Mouse (Mus musculus): Measurements from ENCODE around the gene Clp1. TPM values are rescaled to one million over a fixed set of nuclear protein-coding genes. Genes with fewer than 3 reads are reported as not detected.

Gene Clp1
- total and polyA plus RNA-seq, 2 experiments, result 10.9 to 12.6 TPM

DNA sequence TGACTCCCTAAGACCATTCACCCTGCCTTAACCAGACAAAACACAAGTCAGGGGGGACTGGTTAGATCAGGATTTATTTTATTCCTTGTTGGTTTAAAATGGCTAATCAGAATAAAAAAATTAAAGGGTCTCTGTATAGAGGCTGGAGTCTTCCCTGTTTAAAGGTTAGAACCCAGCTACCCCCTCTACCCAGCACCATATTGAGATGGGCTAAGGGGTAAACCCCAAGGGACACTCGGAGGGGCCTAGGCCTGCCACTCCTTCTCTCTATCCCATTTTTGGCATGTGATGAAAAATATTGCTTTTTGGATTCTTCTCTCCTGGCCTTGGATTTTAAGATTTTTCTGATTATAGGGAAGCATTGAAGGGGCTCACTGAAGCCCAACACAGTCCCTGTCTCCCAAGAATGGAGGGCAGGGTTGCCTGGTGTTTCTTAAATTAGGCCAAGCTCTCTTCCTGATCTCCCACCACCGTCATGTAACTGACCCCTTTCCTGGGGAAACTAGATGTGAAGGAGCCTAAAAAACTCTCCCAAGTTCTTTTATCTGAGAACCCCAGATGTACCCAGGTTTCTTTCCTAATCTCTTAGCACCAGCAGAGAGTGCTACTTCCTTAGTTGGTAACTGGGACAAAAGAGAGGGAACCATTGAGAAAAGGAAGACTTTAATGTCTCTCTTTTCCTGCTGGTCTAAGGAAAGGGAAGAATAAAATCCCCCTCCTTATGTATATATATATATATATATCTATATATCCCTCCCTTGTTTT, 38.9 kb downstream of the Clp1 start:
- Histone ChIP-seq H3K79me2 (ENCODE audit: control insufficient read depth, insufficient read depth, low read length) (no peaks in the 10 kb centered on the region), H3K4me3 (ENCODE audit: insufficient read depth, low read depth, low read length) (no peak overlapping the region), H3K9ac (ENCODE audit: low read depth, low read length) (no peak overlapping the region), H3K27me3 (ENCODE audit: control insufficient read depth, insufficient read depth, low read length) (no peaks in the 10 kb centered on the region), H3K27ac (replicated peaks; ENCODE audit: insufficient read depth, low read depth, low read length) (no peak overlapping the region), H3K36me3 (ENCODE audit: control insufficient read depth, insufficient read depth, low read length) (peaks cover 63% of the 10 kb centered on the region), H3K4me1 (ENCODE audit: control insufficient read depth, insufficient read depth, low read length) (no peaks in the 10 kb centered on the region)
- DNase-seq (ENCODE audit: extremely low read depth, low read depth, low spot score), result no peak
- WGBS, result 90% methylated on average over 2 of the region's 2 CpGs
- TF ChIP-seq POLR2A (IDR thresholded peaks at IDR 0.05; ENCODE audit: extremely low read depth, insufficient read depth, low read length) (no peak), CTCF (IDR thresholded peaks at IDR 0.05; ENCODE audit: low read depth, low read length) (no peak)

DNA sequence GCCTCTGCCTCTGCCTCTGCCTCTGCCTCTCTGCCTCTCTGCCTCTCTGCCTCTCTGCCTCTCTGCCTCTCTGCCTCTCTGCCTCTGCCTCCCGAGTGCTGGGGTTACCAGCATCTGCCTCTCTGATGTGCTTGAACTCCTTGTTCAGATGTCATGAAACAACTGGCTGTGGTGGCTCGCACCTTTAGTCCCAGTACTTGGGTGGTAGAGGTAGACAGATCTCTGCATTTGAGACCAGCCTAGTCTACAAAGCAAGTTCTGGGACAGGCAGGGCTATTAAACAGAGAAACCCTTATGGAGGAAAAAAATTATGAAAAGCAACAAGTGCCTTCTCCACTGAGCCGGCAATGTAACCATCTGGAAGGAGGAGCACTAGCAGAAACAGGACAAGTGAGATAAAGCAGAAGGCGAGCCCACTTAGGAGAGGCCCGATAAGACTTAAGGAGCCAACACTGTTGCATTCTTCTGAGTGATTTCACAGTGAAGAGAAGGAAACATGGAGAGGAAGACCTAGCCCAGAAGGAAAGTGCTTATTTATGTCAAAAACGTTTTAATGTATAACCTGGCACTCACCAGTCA, 44.5 kb downstream of the Clp1 start:
- no peaks in the 10 kb centered on the region; the same call in 1 of the 2 replicates for H3K4me1 ChIP-seq (ENCODE audit: control insufficient read depth, insufficient read depth, low read length)
- peaks cover 6% of the 10 kb centered on the region; the same call in 1 of the 2 replicates for H3K79me2 ChIP-seq (ENCODE audit: control insufficient read depth, insufficient read depth, low read length)
- H3K27ac ChIP-seq (replicated peaks; ENCODE audit: insufficient read depth, low read depth, low read length), result no peak overlapping the region
- TF ChIP-seq CTCF (IDR thresholded peaks at IDR 0.05; ENCODE audit: low read depth, low read length), result no peak
- no peak for TF ChIP-seq POLR2A (IDR thresholded peaks at IDR 0.05; ENCODE audit: extremely low read depth, insufficient read depth, low read length)
- H3K36me3 ChIP-seq (ENCODE audit: control insufficient read depth, insufficient read depth, low read length), result peaks cover 24% of the 10 kb centered on the region
- H3K4me3 ChIP-seq (ENCODE audit: insufficient read depth, low read depth, low read length), result no peak overlapping the region
- WGBS, result 76% methylated on average over 6 of the region's 6 CpGs
- DNase-seq (ENCODE audit: extremely low read depth, low read depth, low spot score), result no peak
- no peaks in the 10 kb centered on the region for H3K27me3 ChIP-seq (ENCODE audit: control insufficient read depth, insufficient read depth, low read length)
- no peak overlapping the region for H3K9ac ChIP-seq (ENCODE audit: low read depth, low read length)

DNA sequence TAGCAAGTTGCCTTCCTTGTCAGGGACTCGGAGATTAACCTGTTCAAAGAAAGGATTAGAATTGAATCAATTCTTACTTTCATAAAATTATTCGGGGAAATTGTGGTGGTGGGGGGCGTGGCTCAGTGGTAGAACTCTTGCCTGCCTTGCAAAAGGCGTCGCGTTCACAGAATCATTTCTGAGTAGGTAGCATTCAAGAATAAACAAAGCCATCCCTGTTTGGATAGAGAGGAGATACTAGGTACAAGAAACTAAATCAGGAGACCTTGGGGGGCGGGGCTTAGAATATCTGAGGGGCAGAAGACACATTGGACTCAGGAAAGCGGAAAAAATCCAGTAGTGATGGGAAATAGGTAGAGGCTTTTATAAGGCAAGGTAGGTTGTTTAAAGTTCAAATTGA, 48.1 kb downstream of the Clp1 start, which contains the start of gene Tmx2:
Gene Tmx2, minus strand, starts transcription at position 125 of the 400 bp plus-strand sequence.
- no peak within 1 kb of the TSS for H3K27ac ChIP-seq (replicated peaks; ENCODE audit: insufficient read depth, low read depth, low read length)
- H3K79me2 ChIP-seq (ENCODE audit: control insufficient read depth, insufficient read depth, low read length), result peaks cover 6% of the 10 kb centered on the region; the same call in 1 of the 2 replicates
- whole genome bisulfite sequencing, result 14% methylated on average over 8 of the region's 8 CpGs
- TF ChIP-seq CTCF (IDR thresholded peaks at IDR 0.05; ENCODE audit: low read depth, low read length) (no peak), POLR2A (IDR thresholded peaks at IDR 0.05; ENCODE audit: extremely low read depth, insufficient read depth, low read length) (no peak)
- no peaks in the 10 kb centered on the region for H3K27me3 ChIP-seq (ENCODE audit: control insufficient read depth, insufficient read depth, low read length)
- H3K36me3 ChIP-seq (ENCODE audit: control insufficient read depth, insufficient read depth, low read length), result peaks cover 17% of the 10 kb centered on the region
- DNase-seq (ENCODE audit: extremely low read depth, low read depth, low spot score), result no peak
- H3K4me3 ChIP-seq (ENCODE audit: insufficient read depth, low read depth, low read length), result peak within 1 kb of the TSS; percentile 98
- peaks cover 1% of the 10 kb centered on the region; the same call in 1 of the 2 replicates for H3K4me1 ChIP-seq (ENCODE audit: control insufficient read depth, insufficient read depth, low read length)
- H3K9ac ChIP-seq (ENCODE audit: low read depth, low read length), result peak within 1 kb of the TSS; percentile 89

DNA sequence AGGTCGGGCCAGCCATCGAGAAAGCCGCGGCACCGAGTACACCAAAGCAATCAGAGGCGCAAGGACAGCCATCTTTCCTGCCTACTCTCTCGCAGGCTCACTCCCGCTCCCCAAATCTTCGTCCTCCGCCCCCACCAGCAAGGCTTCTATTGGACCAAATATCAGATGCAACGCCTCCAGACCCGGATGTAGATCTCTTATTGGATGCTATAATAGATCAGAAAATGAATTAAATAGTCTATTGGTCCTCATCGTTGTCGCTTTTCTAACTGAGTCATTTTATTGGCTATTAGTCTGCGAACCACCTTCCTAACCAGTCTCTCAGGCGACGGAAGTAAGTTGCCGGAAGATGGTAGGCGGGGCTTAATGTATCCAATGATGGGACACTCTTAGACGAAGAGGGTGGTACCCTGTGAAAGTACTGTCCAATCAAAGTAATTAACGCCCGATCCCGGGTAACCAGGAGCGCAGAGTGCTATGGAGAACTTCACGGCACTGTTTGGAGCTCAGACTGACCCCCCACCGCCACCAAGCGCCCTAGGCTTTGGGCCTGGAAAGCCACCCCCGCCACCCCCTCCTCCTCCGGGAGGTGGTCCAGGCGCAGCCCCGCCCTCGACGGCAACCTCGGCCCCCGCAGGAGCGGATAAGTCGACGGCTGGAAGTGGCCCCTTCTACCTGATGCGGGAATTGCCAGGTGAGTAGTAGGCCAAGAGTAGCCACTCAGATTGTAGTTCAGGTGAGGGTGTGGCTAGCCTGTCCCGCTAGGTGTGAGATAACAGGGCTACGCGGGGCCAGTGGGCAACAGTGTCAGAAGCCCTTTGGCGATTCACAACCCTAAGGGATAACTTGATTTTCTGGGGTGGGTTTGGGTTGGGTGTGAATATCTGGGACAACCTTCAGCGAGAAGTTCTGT, 48.9 kb downstream of the Clp1 start, which contains the start of the genes Gm28635 and Med19:
Gene Gm28635, minus strand, starts transcription at position 74 of the 913 bp plus-strand sequence.
Gene Med19, plus strand, starts transcription at position 435 of the 913 bp plus-strand sequence.
- Histone ChIP-seq H3K79me2 (ENCODE audit: control insufficient read depth, insufficient read depth, low read length) (peaks cover 6% of the 10 kb centered on the region; the same call in 1 of the 2 replicates), H3K9ac (ENCODE audit: low read depth, low read length) (peak within 1 kb of the TSS; percentile 89), H3K4me1 (ENCODE audit: control insufficient read depth, insufficient read depth, low read length) (peaks cover 1% of the 10 kb centered on the region; the same call in 1 of the 2 replicates), H3K27me3 (ENCODE audit: control insufficient read depth, insufficient read depth, low read length) (no peaks in the 10 kb centered on the region), H3K27ac (replicated peaks; ENCODE audit: insufficient read depth, low read depth, low read length) (peak within 1 kb of the TSS; percentile 52), H3K4me3 (ENCODE audit: insufficient read depth, low read depth, low read length) (peak within 1 kb of the TSS; percentile 98), H3K36me3 (ENCODE audit: control insufficient read depth, insufficient read depth, low read length) (peaks cover 21% of the 10 kb centered on the region)
- TF ChIP-seq POLR2A (IDR thresholded peaks at IDR 0.05; ENCODE audit: extremely low read depth, insufficient read depth, low read length) (0 out of 2 replicates have a peak, but pooled peaks have one; percentile 36), CTCF (IDR thresholded peaks at IDR 0.05; ENCODE audit: low read depth, low read length) (no peak)
- under 1% methylated on average over 44 of the region's 44 CpGs for WGBS
- DNase-seq (ENCODE audit: extremely low read depth, low read depth, low spot score), result peak; percentile 100

DNA sequence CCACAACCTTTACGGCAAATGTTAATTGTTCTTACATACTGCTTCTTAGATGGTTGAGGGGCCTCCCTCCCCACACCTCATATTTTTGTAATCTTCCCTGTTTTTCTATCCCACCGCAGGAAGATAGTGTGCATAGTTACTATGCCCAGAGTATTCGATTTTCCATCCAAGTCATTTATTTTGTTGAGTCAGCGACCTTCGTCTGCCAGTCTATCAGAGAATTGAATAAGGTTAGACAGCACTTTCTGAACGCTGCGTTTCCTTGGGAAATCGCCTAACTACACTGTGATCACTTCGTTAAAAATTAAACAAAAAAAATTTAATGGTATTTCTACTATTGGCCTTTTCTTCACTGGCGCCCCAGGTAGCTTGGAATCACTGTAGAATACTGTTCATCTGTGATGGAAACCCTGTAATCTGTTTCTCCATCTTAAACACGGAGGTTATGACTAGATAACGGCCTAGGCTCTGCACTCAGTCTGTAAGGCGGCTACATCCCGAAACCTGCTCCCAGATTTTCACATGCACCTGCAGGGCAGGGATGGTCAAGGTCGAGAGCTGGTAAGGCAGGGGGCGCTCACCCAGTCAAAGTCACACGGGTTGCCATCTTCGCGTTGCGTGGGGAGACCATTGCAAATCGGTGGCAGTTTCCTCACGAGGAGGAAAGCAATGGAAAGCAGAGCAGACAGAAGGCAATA, 49.7 kb downstream of the Clp1 start:
- H3K9ac ChIP-seq (ENCODE audit: low read depth, low read length), result peak overlapping the region; percentile 76
- peak; percentile 42; the same call in 1 of the 2 replicates for TF ChIP-seq CTCF (IDR thresholded peaks at IDR 0.05; ENCODE audit: low read depth, low read length)
- TF ChIP-seq POLR2A (IDR thresholded peaks at IDR 0.05; ENCODE audit: extremely low read depth, insufficient read depth, low read length), result no peak
- 4% methylated on average over 22 of the region's 22 CpGs for whole genome bisulfite sequencing

More for the DNA sequence above, 49.7 kb downstream of the Clp1 start:
- Histone ChIP-seq H3K27me3 (ENCODE audit: control insufficient read depth, insufficient read depth, low read length) (no peaks in the 10 kb centered on the region), H3K79me2 (ENCODE audit: control insufficient read depth, insufficient read depth, low read length) (peaks cover 6% of the 10 kb centered on the region; the same call in 1 of the 2 replicates), H3K36me3 (ENCODE audit: control insufficient read depth, insufficient read depth, low read length) (peaks cover 27% of the 10 kb centered on the region), H3K4me1 (ENCODE audit: control insufficient read depth, insufficient read depth, low read length) (peaks cover 1% of the 10 kb centered on the region; the same call in 1 of the 2 replicates), H3K27ac (replicated peaks; ENCODE audit: insufficient read depth, low read depth, low read length) (peak overlapping the region; percentile 52), H3K4me3 (ENCODE audit: insufficient read depth, low read depth, low read length) (peak overlapping the region; percentile 87)
- peak; percentile 52 for DNase-seq (ENCODE audit: extremely low read depth, low read depth, low spot score)

Other genes starting within 250 kb of the Clp1 start
- gene Ctnnd1, start 76.6 kb downstream of the Clp1 start, total RNA-seq (2014; rRNA removed), result 47.4 and 53.2 TPM in 2 replicates
- 29.7 and 31.4 TPM in 2 replicates for gene Ctnnd1, start 76.6 kb downstream of the Clp1 start, polyA plus RNA-seq (2012; rRNA removed)
- 0.07 TPM in 1 of 2 replicates, not detected in the other for gene Btbd18, start 68.3 kb downstream of the Clp1 start, total RNA-seq (2014; rRNA removed)
- not detected in 2 replicates for gene Btbd18, start 68.3 kb downstream of the Clp1 start, polyA plus RNA-seq (2012; rRNA removed)
- gene Selenoh, start 56.6 kb downstream of the Clp1 start, total RNA-seq (2014; rRNA removed), result 19.2 and 27.3 TPM in 2 replicates
- gene Selenoh, start 56.6 kb downstream of the Clp1 start, polyA plus RNA-seq (2012; rRNA removed), result 18.8 and 19.6 TPM in 2 replicates
- not detected in 2 replicates for gene Gm28635, start 49.3 kb downstream of the Clp1 start, total RNA-seq (2014; rRNA removed)
- not detected in 2 replicates for gene Gm28635, start 49.3 kb downstream of the Clp1 start, polyA plus RNA-seq (2012; rRNA removed)
- gene Med19, start 48.9 kb downstream of the Clp1 start, total RNA-seq (2014; rRNA removed), result 7.9 and 9.3 TPM in 2 replicates
- 5.5 and 5.6 TPM in 2 replicates for gene Med19, start 48.9 kb downstream of the Clp1 start, polyA plus RNA-seq (2012; rRNA removed)
- 50.6 and 53.6 TPM in 2 replicates for gene Tmx2, start 48.2 kb downstream of the Clp1 start, total RNA-seq (2014; rRNA removed)
- gene Tmx2, start 48.2 kb downstream of the Clp1 start, polyA plus RNA-seq (2012; rRNA removed), result 83.5 and 92.1 TPM in 2 replicates
- 21.9 and 25.8 TPM in 2 replicates for gene Zdhhc5, start 12.2 kb downstream of the Clp1 start, total RNA-seq (2014; rRNA removed)
- gene Zdhhc5, start 12.2 kb downstream of the Clp1 start, polyA plus RNA-seq (2012; rRNA removed), result 35.6 and 36.1 TPM in 2 replicates
- not detected in 2 replicates for gene Ypel4, start 6.7 kb upstream of the Clp1 start, total RNA-seq (2014; rRNA removed)
- 0.05 TPM in 2 replicates for gene Ypel4, start 6.7 kb upstream of the Clp1 start, polyA plus RNA-seq (2012; rRNA removed)
- 1.7 and 3.1 TPM in 2 replicates for gene Gm19426, start 16.3 kb upstream of the Clp1 start, total RNA-seq (2014; rRNA removed)
- gene Gm19426, start 16.3 kb upstream of the Clp1 start, polyA plus RNA-seq (2012; rRNA removed), result 1.9 and 3.0 TPM in 2 replicates
- gene Serping1, start 48.1 kb upstream of the Clp1 start, total RNA-seq (2014; rRNA removed), result 298 and 437 TPM in 2 replicates
- 979 and 1,033 TPM in 2 replicates for gene Serping1, start 48.1 kb upstream of the Clp1 start, polyA plus RNA-seq (2012; rRNA removed)
- 42.4 and 44.3 TPM in 2 replicates for gene Ube2l6, start 71.5 kb upstream of the Clp1 start, total RNA-seq (2014; rRNA removed)
- gene Ube2l6, start 71.5 kb upstream of the Clp1 start, polyA plus RNA-seq (2012; rRNA removed), result 99.8 and 106 TPM in 2 replicates
- 0.18 TPM in 1 of 2 replicates, not detected in the other for gene Smtnl1, start 95.3 kb upstream of the Clp1 start, total RNA-seq (2014; rRNA removed)
- gene Smtnl1, start 95.3 kb upstream of the Clp1 start, polyA plus RNA-seq (2012; rRNA removed), result not detected in 2 replicates
- gene Timm10, start 99.6 kb upstream of the Clp1 start, total RNA-seq (2014; rRNA removed), result 36.1 and 36.4 TPM in 2 replicates
- 45.8 and 52.2 TPM in 2 replicates for gene Timm10, start 99.6 kb upstream of the Clp1 start, polyA plus RNA-seq (2012; rRNA removed)
- 7.2 and 10.0 TPM in 2 replicates for gene Slc43a1, start 111.5 kb upstream of the Clp1 start, total RNA-seq (2014; rRNA removed)
- gene Slc43a1, start 111.5 kb upstream of the Clp1 start, polyA plus RNA-seq (2012; rRNA removed), result 8.9 and 12.1 TPM in 2 replicates
- 0.13 TPM in 1 of 2 replicates, not detected in the other for gene Rtn4rl2, start 159.4 kb upstream of the Clp1 start, total RNA-seq (2014; rRNA removed)
- gene Rtn4rl2, start 159.4 kb upstream of the Clp1 start, polyA plus RNA-seq (2012; rRNA removed), result 0.29 and 0.50 TPM in 2 replicates
- gene Slc43a3, start 209.2 kb upstream of the Clp1 start, total RNA-seq (2014; rRNA removed), result 25.7 and 26.6 TPM in 2 replicates
- 23.2 and 30.6 TPM in 2 replicates for gene Slc43a3, start 209.2 kb upstream of the Clp1 start, polyA plus RNA-seq (2012; rRNA removed)

Measured in liver, adult 2 months (tissue).